Mouse (Mus musculus) 3T3-L1 (cell line): ENCODE measurements around the gene Duox2.

Experiments used
- DNase-seq: peaks from one replicate; pipeline ENCODE4 v3.0.0-alpha.2; 2015; ENCODE audit warnings: low read depth, low spot score

Duox2 gene

GRCm38 (mm10) chr2:122240735-122241134, 57.5 kb downstream of the Duox2 start:
- no peak for DNase-seq

GRCm38 (mm10) chr2:122237891-122238470, 60.3 kb downstream of the Duox2 start:
- peak; percentile 78 for DNase-seq

- peak; percentile 56 for DNase-seq
Observed at GRCm38 (mm10) chr2:122236321-122236720, 61.9 kb downstream of the Duox2 start.

GRCm38 (mm10) chr2:122235425-122235824, 62.8 kb downstream of the Duox2 start:
- peak; percentile 63 for DNase-seq

- DNase-seq: peak; percentile 66
Observed at GRCm38 (mm10) chr2:122234611-122235288, 63.5 kb downstream of the Duox2 start, which contains the start of gene Sord. TSS of gene Sord (plus strand) at chr2:122234749.

- peak; percentile 71 for DNase-seq
Observed at GRCm38 (mm10) chr2:122233759-122234557, 64.3 kb downstream of the Duox2 start.

- DNase-seq: peak; percentile 52
Observed at GRCm38 (mm10) chr2:122233341-122233740, 64.9 kb downstream of the Duox2 start.

GRCm38 (mm10) chr2:122231616-122232015, 66.6 kb downstream of the Duox2 start:
- DNase-seq: no peak

GRCm38 (mm10) chr2:122230395-122230794, 67.9 kb downstream of the Duox2 start:
- DNase-seq: no peak
